Mouse (Mus musculus): ENCODE measurements around the gene Gm15155.
"Not testable (repeated sequence)": the region's sequence is repeated elsewhere in the genome, so short reads cannot be mapped to it uniquely, and the experiment has no call there.

The Gm15155 gene

DNA sequence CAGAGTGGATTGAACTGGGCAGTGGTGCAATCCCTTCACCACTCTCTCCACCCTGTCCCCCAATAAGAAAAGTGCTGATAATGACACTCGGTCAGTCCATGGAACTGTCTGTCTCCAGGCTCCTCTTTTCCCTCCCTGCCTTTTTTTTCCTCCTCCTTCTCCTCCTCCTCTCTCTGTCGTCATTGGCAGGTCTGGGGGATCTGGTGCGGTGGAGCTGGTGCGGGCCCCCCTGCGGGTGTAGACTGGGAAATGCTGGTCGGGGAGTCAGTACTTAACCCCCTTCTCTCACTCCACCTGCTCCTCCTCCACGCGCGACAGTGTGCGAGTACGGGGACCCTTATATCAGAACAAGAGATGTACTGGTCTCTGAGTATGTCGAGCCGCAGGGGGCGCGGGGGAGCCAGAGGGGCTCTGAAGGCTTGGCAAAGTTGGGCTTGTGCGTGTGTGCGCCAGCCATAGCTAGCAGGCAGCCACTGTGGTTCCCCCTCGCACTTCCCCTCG lies at the start of gene Gm15155:
Gm15155 (plus strand) TSS at position 401 of the 501 bp plus-strand sequence.
- no peak for DNase-seq (ENCODE audit: low read depth, low spot score)

- DNase-seq (ENCODE audit: low read depth, low spot score) = no peak
Observed at GRCm38 (mm10) chrX:155579791-155580190, 44.8 kb upstream of the Gm15155 start.

- peak; percentile 1 for DNase-seq (ENCODE audit: low read depth, low spot score)
Observed at GRCm38 (mm10) chrX:155584586-155584985, 40.0 kb upstream of the Gm15155 start.

DNA sequence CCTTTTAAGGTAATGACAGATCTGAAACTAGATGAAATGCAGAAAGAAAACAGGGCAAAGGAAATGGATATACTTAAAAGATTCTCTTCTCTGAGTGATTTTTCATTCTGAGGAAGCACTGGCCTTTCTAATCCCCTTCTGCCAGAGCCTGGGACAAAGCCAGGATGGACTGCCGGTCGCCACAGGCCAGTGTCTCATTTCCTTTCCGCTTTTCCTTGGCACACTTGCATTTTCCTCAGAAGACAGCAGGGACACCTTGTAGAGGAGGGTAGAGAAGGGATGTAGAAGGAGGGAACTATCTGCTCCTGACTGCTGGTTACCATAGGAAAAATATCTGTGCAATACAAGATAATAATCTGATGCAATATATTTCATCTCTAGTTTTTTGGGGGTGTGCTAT lies 33.1 kb upstream of the Gm15155 start:
- DNase-seq (ENCODE audit: low read depth, low spot score) = no peak

DNA sequence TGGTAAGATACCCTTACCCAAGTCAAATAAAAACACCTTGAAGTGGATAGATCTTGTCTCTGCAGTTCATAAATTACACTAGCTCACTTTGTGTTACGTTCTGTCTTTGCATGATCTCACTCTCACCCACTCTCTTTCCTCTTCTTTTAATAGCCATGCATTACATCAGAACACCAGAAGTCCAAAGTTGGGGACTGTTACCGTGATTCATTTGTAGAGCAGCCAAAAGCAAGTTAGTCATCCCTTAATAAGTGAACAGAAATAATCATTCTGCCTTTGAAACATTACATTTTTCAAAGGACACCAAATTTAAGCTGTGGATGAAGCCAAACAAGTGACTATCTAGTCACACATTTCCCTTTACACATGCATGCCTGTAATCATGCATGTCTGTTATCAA lies 32.1 kb upstream of the Gm15155 start:
- DNase-seq (ENCODE audit: low read depth, low spot score) = no peak

GRCm38 (mm10) chrX:155594685-155595084 lies 29.9 kb upstream of the Gm15155 start:
- no peak for DNase-seq (ENCODE audit: low read depth, low spot score)

- DNase-seq (ENCODE audit: low read depth, low spot score) = no peak
Observed at GRCm38 (mm10) chrX:155596390-155596789, 28.2 kb upstream of the Gm15155 start.

GRCm38 (mm10) chrX:155601196-155601595 lies 23.3 kb upstream of the Gm15155 start:
- DNase-seq (ENCODE audit: low read depth, low spot score) = no peak

- no peak for DNase-seq (ENCODE audit: low read depth, low spot score)
Observed at GRCm38 (mm10) chrX:155622527-155622926, 2.0 kb upstream of the Gm15155 start.

- DNase-seq (ENCODE audit: low read depth, low spot score) = no peak
Observed at GRCm38 (mm10) chrX:155622961-155623599, 1.5 kb upstream of the Gm15155 start.

- DNase-seq (ENCODE audit: low read depth, low spot score) = no peak
Observed at GRCm38 (mm10) chrX:155623701-155624281, 750 bp upstream of the Gm15155 start, which contains the start of gene Ptchd1. Ptchd1 (minus strand) TSS chrX:155623814.

DNA sequence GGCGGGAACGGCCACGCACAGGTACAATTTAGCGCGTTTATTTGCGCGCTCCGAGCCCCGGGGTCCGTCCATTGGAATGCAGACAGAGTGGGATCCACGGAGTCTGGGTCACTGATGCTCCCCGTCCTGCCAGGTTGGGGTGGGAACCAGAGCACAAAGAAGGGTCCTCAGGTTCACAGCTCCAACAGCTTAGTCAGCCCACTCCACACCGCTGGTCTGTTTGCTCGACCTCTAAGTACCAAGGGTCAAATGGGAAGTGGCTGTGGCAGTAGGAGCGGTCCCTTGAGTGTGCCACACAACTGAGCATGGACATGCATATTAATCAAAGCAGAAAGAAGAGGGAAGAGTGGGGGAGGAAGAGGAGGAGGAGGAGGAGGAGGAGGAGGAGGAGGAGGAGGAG lies 354 bp downstream of the Gm15155 start:
- no peak for DNase-seq (ENCODE audit: low read depth, low spot score)

GRCm38 (mm10) chrX:155625671-155626196 lies 1.2 kb downstream of the Gm15155 start:
- DNase-seq (ENCODE audit: low read depth, low spot score) = no peak

DNA sequence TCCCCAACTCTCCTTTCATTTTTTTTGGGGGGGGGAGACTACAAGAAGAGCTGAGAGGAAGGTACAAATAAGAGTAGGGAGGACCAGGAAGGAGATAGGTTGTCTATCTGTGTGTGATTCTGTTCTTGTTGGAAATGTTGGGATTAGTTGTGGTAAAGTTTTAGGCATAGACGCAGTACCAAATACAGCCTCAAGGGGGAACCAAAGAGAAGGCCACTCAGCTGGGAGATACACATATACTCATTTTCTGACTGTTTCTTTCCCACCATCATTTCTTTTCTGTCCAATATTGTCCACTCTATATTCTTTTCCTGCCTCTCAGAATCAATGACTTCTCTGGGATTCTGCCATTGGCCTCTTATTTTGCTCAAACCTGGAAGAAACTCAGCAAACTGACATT lies 19.4 kb downstream of the Gm15155 start:
- no peak for DNase-seq (ENCODE audit: low read depth, low spot score)

GRCm38 (mm10) chrX:155645975-155646374 lies 21.4 kb downstream of the Gm15155 start:
- no peak for DNase-seq (ENCODE audit: low read depth, low spot score)

DNA sequence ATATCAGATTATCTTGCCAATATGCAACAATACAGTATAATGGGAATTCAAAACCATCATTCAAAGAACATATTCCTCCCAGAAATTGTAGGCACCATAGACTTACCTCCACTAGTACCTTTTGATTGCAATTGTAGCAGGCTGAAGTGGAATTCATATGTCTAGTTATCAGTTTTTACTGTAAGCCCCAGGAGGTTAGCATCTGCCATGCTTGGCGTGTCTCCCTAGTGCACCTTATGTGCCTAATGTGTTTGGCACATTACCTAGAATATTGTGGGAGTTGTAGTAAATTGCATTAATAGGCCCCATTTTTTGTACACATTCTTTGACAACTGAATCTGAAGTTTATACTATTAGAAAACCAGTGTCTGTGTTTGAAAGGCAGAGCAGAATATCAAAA lies 33.4 kb downstream of the Gm15155 start:
- DNase-seq (ENCODE audit: low read depth, low spot score) = no peak

- DNase-seq (ENCODE audit: low read depth, low spot score) = not testable (repeated sequence)
Observed at GRCm38 (mm10) chrX:155690440-155690839, 65.9 kb downstream of the Gm15155 start.

GRCm38 (mm10) chrX:155724157-155724556 lies 99.6 kb downstream of the Gm15155 start:
- DNase-seq (ENCODE audit: low read depth, low spot score) = no peak

DNA sequence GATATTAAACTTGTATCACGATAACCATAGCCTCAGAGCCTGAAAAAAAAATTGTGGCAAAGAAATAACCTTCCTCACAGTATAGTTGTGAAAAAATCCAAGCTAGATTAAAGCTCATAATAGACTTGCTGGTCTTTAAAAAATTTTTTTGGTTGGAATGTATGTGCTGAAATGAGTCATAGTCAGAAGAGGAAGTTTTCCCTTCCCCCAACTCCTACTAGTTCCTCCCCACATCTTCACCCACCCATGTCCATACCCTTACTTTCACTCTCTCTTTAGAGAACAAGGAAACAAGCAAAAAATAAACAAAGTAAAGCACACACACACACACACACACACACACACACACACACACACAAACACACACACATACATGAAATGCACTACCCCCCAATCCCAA lies 103.8 kb downstream of the Gm15155 start:
- no peak for DNase-seq (ENCODE audit: low read depth, low spot score)

- no peak for DNase-seq (ENCODE audit: low read depth, low spot score)
Observed at GRCm38 (mm10) chrX:155888118-155888517, 263.6 kb downstream of the Gm15155 start.

DNA sequence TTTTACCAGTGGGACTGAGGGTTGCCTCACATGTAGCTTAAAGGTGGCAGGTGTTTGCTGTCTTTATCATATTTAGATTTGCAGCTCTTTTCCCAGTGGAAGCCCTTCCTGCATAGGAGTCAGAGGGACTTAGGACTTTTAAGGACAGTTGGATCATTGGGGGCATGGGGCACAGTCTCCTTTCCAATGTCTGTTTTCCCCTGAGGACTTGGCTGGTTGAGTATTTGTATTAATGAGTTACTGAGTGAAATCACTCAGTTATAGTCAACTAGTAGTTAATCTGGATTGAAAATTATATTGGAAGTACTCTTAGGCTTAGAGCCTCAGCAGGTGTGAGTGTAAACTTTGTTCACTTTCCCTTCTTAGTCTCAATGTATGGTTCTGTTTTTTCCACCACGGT lies 275.5 kb downstream of the Gm15155 start:
- no peak for DNase-seq (ENCODE audit: low read depth, low spot score)

- DNase-seq (ENCODE audit: low read depth, low spot score) = no peak
Observed at GRCm38 (mm10) chrX:155901742-155902141, 277.2 kb downstream of the Gm15155 start.

- no peak for DNase-seq (ENCODE audit: low read depth, low spot score)
Observed at GRCm38 (mm10) chrX:155903108-155903507, 278.6 kb downstream of the Gm15155 start.
